Mouse (Mus musculus): ENCODE data around the gene Timm23.

- TF ChIP-seq CTCF (IDR thresholded peaks at IDR 0.05; ENCODE audit: borderline replicate concordance, insufficient read depth, low read length) (no peak), POLR2A (IDR thresholded peaks at IDR 0.05; ENCODE audit: low read depth, low read length) (no peak)
Observed at GRCm38 (mm10) chr14:32150872-32151271, 50.8 kb downstream of the Timm23 start.

Data from embryonic fibroblast, embryonic 13.5 days (primary cell).